Mouse (Mus musculus) bone marrow macrophage, adult 2 months (primary cell): Measurements from ENCODE around the gene Aspn.

Source experiments
- CTCF ChIP-seq: IDR thresholded peaks from 2 replicates; pipeline ENCODE4 v1.5.1; 2012; ENCODE audit warnings: low read depth, mild to moderate bottlenecking, low read length, moderate library complexity
- POLR2A ChIP-seq: IDR thresholded peaks from 2 replicates; pipeline ENCODE4 v1.6.1; 2012; ENCODE audit warnings: mild to moderate bottlenecking, low read depth, low read length, borderline replicate concordance

GRCm38 (mm10) chr13:49546517-49546916, 2.3 kb downstream of the Aspn start:
- no peak for TF ChIP-seq POLR2A
- no peak for TF ChIP-seq CTCF
